Mouse (Mus musculus) A20 (cell line): Measurements from ENCODE around the gene Abcg4.
"Not testable (repeated sequence)": the region's sequence is repeated elsewhere in the genome, so short reads cannot be mapped to it uniquely, and the experiment has no call there.

ENCODE experiments used
- DNase-seq: peaks from one replicate; pipeline ENCODE4 v3.0.0-alpha.2; 2011; ENCODE audit warnings: low read depth, low spot score

Abcg4 gene

DNA sequence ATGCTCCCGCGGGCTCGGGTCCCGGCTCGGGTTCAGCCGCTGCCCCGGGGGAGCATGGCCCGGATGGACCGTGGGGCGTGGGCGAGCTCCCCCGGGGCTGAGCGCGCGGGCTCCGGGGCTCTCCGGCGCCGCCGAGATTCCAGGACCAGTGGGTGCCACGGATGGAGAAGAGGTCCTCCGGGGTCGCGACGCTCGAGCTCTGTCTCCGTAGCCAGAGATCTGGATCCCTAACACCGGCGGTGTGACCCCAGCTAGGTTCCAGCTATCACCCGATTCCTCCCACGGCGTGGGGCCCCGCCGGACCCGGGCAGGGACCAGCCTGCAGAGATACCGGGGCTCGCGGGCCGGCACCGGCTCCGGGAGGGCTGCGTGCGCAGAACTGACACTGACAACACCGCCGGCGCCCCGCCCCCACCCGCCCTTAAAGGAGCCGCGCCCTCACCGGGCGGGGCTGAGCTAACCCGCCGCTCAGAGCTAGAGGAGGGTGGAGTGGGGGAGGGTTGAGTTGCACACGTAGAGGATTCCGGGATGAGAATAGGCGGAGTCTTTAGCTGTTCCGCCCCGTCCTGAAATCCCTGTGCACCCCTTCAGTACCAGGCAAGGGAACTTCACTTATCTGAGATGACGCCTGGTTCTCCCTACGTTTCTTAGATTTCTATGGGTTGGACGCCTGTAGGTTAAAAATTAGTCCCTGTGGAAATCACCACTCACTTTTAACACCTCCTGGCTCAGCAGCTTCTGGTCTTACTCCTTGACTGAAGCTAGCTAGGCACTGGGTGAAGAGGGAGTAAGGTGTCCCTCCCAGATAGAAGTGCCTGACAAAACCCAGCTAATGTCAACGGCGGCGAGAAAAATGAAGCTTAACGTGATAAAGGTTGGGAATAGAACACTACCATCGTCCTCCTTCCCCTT is 31.7 kb upstream of the Abcg4 start, which contains the start of gene C2cd2l:
C2cd2l (minus strand) TSS at position 399 of the 912 bp plus-strand sequence.
- peak; percentile 93 for DNase-seq

DNA sequence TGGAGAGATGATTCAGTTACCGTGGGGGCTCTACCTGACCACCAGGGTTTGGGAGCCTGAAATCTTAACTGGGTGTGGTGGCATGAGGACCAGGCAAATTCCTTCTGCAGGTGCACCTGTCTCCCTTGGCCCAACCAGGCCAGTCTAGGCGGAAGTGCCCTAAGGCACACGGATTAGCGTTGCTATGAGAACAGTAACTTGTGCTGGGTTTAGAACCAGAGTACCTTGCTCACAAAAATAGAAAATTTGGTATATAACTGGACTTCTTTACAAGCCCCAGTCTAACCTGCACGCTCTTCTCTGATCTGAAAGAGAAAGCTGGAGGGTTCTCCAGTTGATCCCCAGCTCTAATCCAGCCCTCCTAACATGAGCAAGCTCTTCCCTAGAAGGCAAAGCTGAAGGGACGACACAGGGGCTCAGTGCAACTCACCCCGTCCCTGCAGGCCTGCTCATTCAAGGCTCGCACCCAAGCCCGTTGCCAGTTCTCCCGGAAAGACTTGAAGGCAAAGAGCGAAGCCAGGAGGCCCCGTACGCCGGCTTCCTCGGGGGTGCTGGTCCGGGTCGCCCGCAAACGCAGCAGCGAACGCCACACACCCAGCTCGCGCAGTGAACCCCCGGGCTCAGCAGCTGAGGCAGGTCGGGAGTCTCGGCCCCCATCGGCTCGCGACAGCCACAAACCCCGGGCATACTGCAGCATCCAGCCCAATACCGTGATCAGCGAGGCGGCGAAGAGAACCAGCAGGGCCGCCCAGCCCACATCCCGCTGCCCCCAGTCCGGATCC is 30.9 kb upstream of the Abcg4 start:
- peak; percentile 63 for DNase-seq

GRCm38 (mm10) chr9:44318826-44319095 is 30.3 kb upstream of the Abcg4 start:
- no peak for DNase-seq

- DNase-seq, result no peak
These were observed 29.8 kb upstream of the Abcg4 start for GRCm38 (mm10) chr9:44318076-44318825.

DNA sequence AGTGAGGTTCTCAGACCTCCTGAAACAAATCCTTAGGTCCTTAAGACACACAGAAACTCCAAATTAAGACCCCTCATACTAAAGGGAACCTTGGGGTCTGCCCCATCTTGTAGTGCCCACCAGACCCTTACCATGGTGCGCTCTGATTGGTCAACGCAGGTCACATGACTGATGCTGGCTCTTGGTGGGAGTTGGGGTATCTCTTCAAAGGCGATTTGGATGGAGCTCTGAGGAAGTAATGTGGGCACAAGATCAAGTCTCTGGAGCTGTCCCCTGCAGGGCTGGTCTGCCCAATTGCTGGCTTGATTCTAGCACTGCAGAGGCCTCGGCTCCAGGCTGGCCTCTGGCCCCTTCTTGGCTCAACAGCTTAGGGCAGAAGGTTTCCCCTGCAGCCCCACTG is 29.0 kb upstream of the Abcg4 start:
- DNase-seq, result no peak

- DNase-seq, result no peak
These were observed 26.5 kb upstream of the Abcg4 start for GRCm38 (mm10) chr9:44314910-44315309.

GRCm38 (mm10) chr9:44314257-44314547 is 25.8 kb upstream of the Abcg4 start:
- no peak for DNase-seq

- no peak for DNase-seq
These were observed 25.3 kb upstream of the Abcg4 start for GRCm38 (mm10) chr9:44313476-44314256.

DNA sequence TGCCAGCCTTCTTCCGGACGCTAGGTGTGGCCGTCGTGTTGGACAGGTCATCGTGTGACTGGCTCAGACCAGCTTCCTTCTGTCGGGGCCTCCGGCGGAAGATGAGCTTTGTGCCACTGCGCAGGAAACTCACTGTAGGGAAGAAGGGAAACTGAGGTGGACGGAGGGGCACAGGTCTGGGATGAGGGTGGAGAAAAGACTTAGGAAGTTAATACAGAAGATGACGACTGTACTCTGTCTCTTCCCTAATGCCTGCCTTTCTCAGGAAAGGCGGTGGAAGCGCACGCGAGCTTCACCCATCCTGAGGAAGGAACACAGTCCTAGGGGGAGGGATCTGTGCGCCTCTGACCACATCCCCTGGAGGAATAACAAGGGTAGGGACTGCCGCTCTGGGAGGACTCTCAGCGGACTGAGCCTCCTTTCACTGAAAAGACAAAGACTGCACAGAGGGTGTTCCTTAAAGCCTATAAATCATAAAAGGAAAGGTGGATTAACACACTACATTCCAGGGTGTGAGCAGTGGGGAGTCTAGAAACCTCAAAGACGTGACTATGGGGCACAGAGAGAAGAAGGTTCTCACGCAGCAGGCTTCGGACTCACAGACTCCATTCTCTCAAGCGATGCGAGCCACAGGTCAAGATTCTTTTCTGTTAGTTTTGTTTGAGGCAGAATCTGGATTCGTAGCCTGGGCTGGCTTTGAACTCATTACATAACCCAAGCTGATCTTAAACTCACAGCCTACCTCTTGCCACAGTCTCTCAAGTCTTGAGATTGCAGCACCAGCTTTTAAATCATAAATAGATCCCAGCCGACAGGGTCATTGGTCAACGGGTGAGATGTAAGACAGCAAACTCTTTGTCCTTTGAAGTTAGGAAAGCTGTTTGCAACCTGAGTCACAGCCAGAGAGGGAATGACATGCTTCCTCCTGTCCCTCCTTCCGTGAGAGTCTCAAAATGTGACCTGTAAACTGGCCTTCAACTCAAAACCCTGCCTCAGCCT is 23.0 kb upstream of the Abcg4 start:
- no peak for DNase-seq

GRCm38 (mm10) chr9:44310750-44311135 is 22.3 kb upstream of the Abcg4 start:
- no peak for DNase-seq

GRCm38 (mm10) chr9:44309756-44310155 is 21.3 kb upstream of the Abcg4 start:
- DNase-seq, result no peak

DNA sequence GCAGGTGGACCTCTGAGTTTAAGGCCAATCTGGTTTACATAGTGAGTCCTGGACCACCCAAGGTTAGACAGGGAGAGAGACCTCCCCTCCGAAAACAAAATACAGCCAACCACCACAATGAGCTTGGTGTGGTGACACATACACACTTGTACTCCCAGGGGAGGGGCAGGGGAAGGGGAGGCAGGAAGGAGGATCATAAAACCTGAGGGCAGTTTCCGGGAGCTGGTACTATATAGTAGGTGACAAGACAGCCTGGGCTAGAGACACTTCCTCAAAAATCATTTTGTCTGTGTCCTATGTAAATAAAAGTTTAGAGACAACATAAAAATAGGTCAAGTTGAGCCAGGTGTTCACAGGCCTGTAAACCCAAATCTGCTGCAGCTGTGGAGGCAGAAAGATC is 18.8 kb upstream of the Abcg4 start:
- DNase-seq, result peak; percentile 95

- DNase-seq, result peak; percentile 62
These were observed 18.1 kb upstream of the Abcg4 start for GRCm38 (mm10) chr9:44306532-44306931.

DNA sequence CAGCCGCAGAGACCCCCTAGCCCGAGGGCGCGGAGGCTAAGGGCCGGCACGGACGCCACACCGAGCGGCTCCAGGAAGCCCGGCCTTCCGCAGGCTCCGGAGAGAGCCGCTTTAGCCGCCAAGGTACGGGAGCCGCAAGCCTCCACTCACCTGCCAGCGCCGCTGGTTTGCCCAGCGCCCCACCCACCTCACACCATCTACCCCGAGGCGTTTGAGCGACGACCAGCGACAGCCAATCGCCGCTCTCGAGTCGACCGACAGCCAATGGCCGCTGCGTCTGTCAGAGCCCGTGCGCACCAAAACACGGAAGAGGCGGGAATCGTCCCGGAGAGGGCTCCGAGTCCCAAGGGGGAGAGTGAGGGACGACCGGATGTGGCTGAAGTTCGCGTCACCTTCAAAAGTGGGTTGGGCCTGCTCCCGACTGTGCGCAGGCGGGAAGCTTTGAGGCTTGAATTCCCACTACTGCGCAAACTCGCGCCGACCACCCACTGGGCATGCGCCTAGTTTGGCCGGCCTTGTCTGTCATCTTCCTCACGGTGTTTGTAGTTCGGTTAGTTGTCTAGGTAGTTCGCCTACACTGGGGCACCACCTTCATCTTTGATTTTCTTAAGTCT is 17.2 kb upstream of the Abcg4 start, which contains the start of gene Hinfp:
Hinfp (minus strand) TSS at position 206 of the 614 bp plus-strand sequence.
- DNase-seq, result peak; percentile 100

DNA sequence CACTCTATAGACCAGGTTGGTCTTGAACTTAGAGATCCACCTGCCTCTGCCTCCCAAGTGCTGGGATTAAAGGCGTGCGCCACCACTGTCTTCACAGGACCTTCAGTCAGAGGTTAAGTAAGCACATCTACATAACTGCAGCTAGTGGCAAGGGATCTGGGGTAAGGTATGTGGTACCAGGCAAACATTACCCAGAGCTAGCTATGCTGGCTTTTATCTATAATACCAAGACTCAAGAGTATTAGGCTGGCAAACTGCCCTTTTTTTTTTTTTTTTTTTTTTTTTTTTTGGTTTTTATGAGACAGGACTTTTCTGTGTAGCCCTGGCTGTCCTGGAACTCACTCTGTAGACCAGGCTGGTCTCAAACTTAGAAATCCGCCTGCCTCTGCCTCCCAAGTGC is 11.6 kb upstream of the Abcg4 start:
- not testable (repeated sequence) for DNase-seq

- DNase-seq, result peak; percentile 63
These were observed 4.1 kb upstream of the Abcg4 start for GRCm38 (mm10) chr9:44292490-44292889.

GRCm38 (mm10) chr9:44288959-44289291 is 510 bp upstream of the Abcg4 start:
- no peak for DNase-seq

- no peak for DNase-seq
These were observed 877 bp downstream of the Abcg4 start for GRCm38 (mm10) chr9:44287401-44288075.

- DNase-seq, result no peak
These were observed 1.4 kb downstream of the Abcg4 start for GRCm38 (mm10) chr9:44287003-44287400.
